Mouse (Mus musculus) T-cell, adult 2 months (primary cell): ENCODE data around the gene Parp1.
A peak's percentile ranks its signal among the peaks of the same experiment; 100 is the strongest.
"Not testable (repeated sequence)": the region's sequence is repeated elsewhere in the genome, so short reads cannot be mapped to it uniquely, and the experiment has no call there.

ENCODE experiments used
- DNase-seq: peaks from one replicate; pipeline ENCODE4 v3.0.0; 2022; ENCODE audit warnings: low spot score

Parp1 gene

GRCm38 (mm10) chr1:180561187-180561586 is 7.5 kb upstream of the Parp1 start:
- DNase-seq: no peak

GRCm38 (mm10) chr1:180564885-180565284 is 3.8 kb upstream of the Parp1 start:
- DNase-seq: no peak

GRCm38 (mm10) chr1:180567761-180568160 is 963 bp upstream of the Parp1 start:
- DNase-seq: no peak

GRCm38 (mm10) chr1:180568248-180568647 is 476 bp upstream of the Parp1 start:
- DNase-seq: no peak

GRCm38 (mm10) chr1:180569453-180569852 is 729 bp downstream of the Parp1 start:
- no peak for DNase-seq

GRCm38 (mm10) chr1:180570181-180570580 is 1.5 kb downstream of the Parp1 start:
- no peak for DNase-seq

- no peak for DNase-seq
Measured at GRCm38 (mm10) chr1:180571018-180571589, 2.4 kb downstream of the Parp1 start.

- not testable (repeated sequence) for DNase-seq
Measured at GRCm38 (mm10) chr1:180571721-180572120, 3.0 kb downstream of the Parp1 start.

GRCm38 (mm10) chr1:180572154-180572553 is 3.4 kb downstream of the Parp1 start:
- no peak for DNase-seq

- no peak for DNase-seq
Measured at GRCm38 (mm10) chr1:180576524-180576923, 7.8 kb downstream of the Parp1 start.

GRCm38 (mm10) chr1:180577837-180578236 is 9.1 kb downstream of the Parp1 start:
- DNase-seq: no peak

GRCm38 (mm10) chr1:180587792-180588442 is 19.2 kb downstream of the Parp1 start:
- no peak for DNase-seq

- no peak for DNase-seq
Measured at GRCm38 (mm10) chr1:180600578-180600977, 31.9 kb downstream of the Parp1 start.

- no peak for DNase-seq
Measured at GRCm38 (mm10) chr1:180601806-180602205, 33.1 kb downstream of the Parp1 start.

- no peak for DNase-seq
Measured at GRCm38 (mm10) chr1:180604579-180604978, 35.9 kb downstream of the Parp1 start.

GRCm38 (mm10) chr1:180606106-180606505 is 37.4 kb downstream of the Parp1 start:
- no peak for DNase-seq

GRCm38 (mm10) chr1:180606796-180607577 is 38.3 kb downstream of the Parp1 start:
- no peak for DNase-seq

GRCm38 (mm10) chr1:180607578-180607879 is 38.8 kb downstream of the Parp1 start:
- no peak for DNase-seq

GRCm38 (mm10) chr1:180611842-180612241 is 43.1 kb downstream of the Parp1 start:
- not testable (repeated sequence) for DNase-seq

- DNase-seq: no peak
Measured at GRCm38 (mm10) chr1:180616762-180617161, 48.0 kb downstream of the Parp1 start.

- DNase-seq: no peak
Measured at GRCm38 (mm10) chr1:180622389-180622788, 53.7 kb downstream of the Parp1 start.

GRCm38 (mm10) chr1:180623911-180624310 is 55.2 kb downstream of the Parp1 start:
- DNase-seq: peak; percentile 13

GRCm38 (mm10) chr1:180626141-180626540 is 57.4 kb downstream of the Parp1 start:
- no peak for DNase-seq
